Mouse (Mus musculus): Measurements from ENCODE around the gene Plk3. TPM values are rescaled to one million over a fixed set of nuclear protein-coding genes. Genes with fewer than 3 reads are reported as not detected.
A peak's percentile ranks its signal among the peaks of the same experiment; 100 is the strongest.
"Not testable (repeated sequence)": the region's sequence is repeated elsewhere in the genome, so short reads cannot be mapped to it uniquely, and the experiment has no call there.

Gene Plk3
- polyA plus RNA-seq (2015; fragmentation: Nextera tagmentation; extraction: Ambion mirVana) = 1.8 and 2.5 TPM in 2 replicates

DNA sequence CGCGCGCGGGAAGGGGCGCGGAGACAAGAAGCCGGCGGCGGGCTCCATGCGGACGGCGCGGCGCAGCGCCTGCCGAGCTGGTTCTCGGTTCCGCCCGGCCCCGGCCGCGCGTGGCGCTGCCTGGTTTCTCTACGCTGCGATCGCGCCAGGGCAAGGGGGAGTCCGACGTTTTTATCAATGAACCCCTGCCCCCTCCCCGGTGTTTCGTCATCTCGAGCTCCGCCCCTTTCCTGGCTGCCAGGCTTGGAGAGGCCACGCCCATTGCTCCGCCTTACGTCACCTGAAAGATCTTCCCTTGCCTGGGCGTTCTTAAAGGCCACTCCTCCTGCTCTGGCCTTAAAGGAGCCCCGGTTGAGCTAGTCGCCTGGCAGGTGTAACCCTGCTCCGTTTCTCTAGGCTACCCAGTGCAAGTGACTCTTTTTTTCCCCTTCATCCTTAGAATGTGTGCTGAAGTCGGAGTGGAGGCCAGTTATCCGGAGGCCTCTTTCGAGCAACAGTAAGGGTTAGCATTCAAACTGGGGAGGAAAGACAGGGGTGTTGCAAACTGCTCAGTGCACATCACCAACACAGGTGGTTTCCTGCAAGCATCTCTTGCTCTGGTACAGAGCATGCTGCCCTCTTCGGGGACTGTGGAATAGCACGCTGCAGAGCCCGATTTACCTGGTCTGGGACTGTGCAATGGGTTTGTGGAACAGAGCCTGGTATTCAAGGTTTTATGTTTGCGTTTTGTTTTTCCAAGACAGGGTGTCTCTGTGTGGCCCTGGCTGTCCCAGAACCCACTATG lies at the start of gene Plk3:
Gene Plk3, minus strand, starts transcription at position 147 of the 784 bp plus-strand sequence.
- peak; percentile 88 for ATAC-seq (replicated peaks; ENCODE audit: insufficient number of reproducible peaks, insufficient read depth, low FRiP score, low read depth)
- 2% methylated on average over 45 of the region's 48 CpGs for WGBS

DNA sequence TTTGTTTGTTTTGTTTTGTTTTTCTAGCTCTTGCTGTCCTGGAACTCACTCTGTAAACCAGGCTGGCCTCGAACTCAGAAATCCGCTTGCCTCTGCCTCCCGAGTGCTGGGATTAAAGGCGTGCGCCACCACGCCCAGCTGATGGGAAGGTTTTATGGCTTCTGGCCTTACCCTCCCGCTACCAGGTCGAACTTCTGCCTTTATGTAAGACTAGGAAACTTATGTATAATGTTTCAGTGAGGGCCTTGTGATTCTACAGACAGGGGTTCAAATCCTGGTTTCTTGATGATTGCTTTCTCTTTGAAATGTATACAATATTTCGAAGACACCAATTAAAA lies 49.0 kb upstream of the Plk3 start:
- Histone ChIP-seq H3K4me3 (peak overlapping the region; percentile 60), H3K9ac (peak overlapping the region; percentile 66), H3K27ac (peak overlapping the region; percentile 62), H3K4me1 (replicated peaks) (peaks cover 12% of the 10 kb centered on the region), H3K4me2 (peak overlapping the region; percentile 76), H3K36me3 (peaks cover 21% of the 10 kb centered on the region)
- H3K9me3 ChIP-seq (replicated peaks); ATAC-seq (replicated peaks; ENCODE audit: insufficient number of reproducible peaks, insufficient read depth, low FRiP score, low read depth); H3K27me3 ChIP-seq: not testable (repeated sequence)
- 10% methylated on average over 9 of the region's 9 CpGs for WGBS

More for the DNA sequence above, at the start of gene Plk3:
- no peaks in the 10 kb centered on the region; the same call in 1 of the 2 replicates for H3K36me3 ChIP-seq
- peak within 1 kb of the TSS; percentile 81 for H3K9ac ChIP-seq
- H3K4me2 ChIP-seq = peak within 1 kb of the TSS; percentile 98
- peaks cover 26% of the 10 kb centered on the region for H3K27me3 ChIP-seq
- H3K27ac ChIP-seq = no peak within 1 kb of the TSS
- H3K9me3 ChIP-seq (replicated peaks) = no peaks in the 10 kb centered on the region
- peak within 1 kb of the TSS; percentile 79 for H3K4me3 ChIP-seq
- H3K4me1 ChIP-seq (replicated peaks) = peaks cover 14% of the 10 kb centered on the region

DNA sequence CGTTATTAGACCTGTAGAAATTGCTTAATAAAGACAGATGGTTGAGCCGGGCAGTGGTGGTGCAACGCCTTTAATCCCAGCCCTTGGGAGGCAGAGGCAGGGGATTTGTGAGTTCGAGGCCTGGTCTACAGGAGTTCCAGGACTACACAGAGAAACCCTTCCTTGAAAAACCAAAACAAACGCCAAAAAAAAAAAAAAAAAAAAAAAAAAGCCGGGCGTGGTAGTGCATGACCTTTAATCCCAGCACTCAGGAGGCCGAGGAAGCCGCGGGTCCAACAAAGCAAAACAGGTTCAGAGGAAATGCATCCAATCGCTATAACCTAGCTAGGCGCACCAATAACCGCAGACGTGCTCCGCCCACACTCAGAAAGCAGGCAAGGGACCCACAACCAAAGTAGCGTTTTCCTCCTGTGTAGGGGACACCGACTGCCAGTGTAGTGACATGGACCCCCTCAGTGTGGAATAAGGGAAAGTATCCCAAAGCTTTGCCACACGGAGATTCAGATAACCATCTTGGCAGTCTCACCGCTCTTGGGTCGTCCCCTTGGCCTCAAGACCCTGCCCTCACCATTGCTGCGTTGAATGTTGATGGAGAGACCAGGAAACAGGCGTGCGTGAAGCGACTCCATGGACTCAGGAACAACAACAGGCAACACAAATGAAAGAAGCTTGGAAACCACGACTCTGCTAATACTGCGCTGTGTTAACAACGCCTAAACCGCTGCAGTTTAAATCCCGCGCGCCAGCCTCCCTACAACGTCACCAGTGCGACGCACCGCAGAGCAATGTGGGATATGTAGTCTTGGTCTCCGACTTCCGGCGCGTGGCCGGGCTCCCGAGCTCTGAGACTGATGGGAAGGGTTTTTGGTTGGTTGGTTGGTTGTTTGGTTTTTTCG lies 48.3 kb upstream of the Plk3 start, which contains the start of gene Kif2c:
Gene Kif2c, minus strand, starts transcription at position 777 of the 896 bp plus-strand sequence.
- H3K9ac ChIP-seq = peak within 1 kb of the TSS; percentile 66
- peak within 1 kb of the TSS; percentile 60 for H3K4me3 ChIP-seq
- H3K27ac ChIP-seq = peak within 1 kb of the TSS; percentile 62
- WGBS = 1% methylated on average over 42 of the region's 42 CpGs
- peak; percentile 95 for ATAC-seq (replicated peaks; ENCODE audit: insufficient number of reproducible peaks, insufficient read depth, low FRiP score, low read depth)
- H3K4me2 ChIP-seq = peak within 1 kb of the TSS; percentile 76
- peaks cover 12% of the 10 kb centered on the region for H3K4me1 ChIP-seq (replicated peaks)
- peaks cover 27% of the 10 kb centered on the region for H3K36me3 ChIP-seq
- H3K27me3 ChIP-seq = no peaks in the 10 kb centered on the region
- no peaks in the 10 kb centered on the region for H3K9me3 ChIP-seq (replicated peaks)

DNA sequence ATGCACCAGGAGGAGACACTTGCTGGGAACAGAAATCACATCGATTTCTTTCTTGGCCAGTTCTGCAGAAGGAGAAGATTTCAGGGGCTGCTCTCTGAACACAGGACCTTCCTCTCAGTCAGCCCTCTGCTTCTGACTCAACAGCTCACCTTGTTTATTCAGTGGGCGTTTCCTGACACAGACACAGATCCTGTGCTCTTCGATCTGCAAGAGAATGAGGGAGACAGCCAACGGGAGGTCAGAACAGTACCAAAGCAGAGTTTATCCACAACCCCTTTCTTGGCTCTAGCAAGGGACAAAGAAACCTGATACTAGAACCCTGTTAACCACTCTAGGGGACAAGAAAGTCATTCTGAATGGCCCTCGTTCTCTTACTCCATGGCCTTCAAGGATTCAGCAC lies 36.2 kb upstream of the Plk3 start:
- H3K9ac ChIP-seq = no peak overlapping the region
- H3K4me2 ChIP-seq = no peak overlapping the region
- H3K4me1 ChIP-seq (replicated peaks) = no peaks in the 10 kb centered on the region
- H3K9me3 ChIP-seq (replicated peaks) = no peaks in the 10 kb centered on the region
- peaks cover 90% of the 10 kb centered on the region for H3K36me3 ChIP-seq
- H3K4me3 ChIP-seq = no peak overlapping the region
- ATAC-seq (replicated peaks; ENCODE audit: insufficient number of reproducible peaks, insufficient read depth, low FRiP score, low read depth) = no peak
- H3K27me3 ChIP-seq = no peaks in the 10 kb centered on the region
- 88% methylated on average over 5 of the region's 5 CpGs for WGBS
- H3K27ac ChIP-seq = no peak overlapping the region

DNA sequence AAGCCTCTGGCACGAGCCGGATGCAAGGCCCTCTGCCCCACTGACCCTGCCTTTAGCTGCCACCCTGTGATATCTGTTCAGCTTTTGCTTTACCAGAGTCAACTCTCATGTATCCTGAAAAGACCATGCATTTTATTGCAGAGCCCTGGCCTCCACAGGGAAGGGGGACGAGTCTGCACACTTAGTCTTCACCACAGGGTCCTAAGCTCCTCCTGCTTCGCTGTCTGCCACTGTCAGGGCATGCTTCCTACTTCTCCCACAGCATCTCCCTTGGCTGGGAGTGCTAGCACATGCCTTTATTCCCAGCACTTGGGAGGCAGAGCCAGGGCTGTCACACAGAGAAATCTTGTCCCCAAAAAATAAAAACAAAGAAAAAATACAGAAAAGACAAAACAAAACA lies 27.4 kb upstream of the Plk3 start:
- no peak overlapping the region for H3K27ac ChIP-seq
- peaks cover 62% of the 10 kb centered on the region for H3K36me3 ChIP-seq
- H3K4me3 ChIP-seq = no peak overlapping the region
- no peaks in the 10 kb centered on the region for H3K9me3 ChIP-seq (replicated peaks)
- H3K4me1 ChIP-seq (replicated peaks) = no peaks in the 10 kb centered on the region
- ATAC-seq (replicated peaks; ENCODE audit: insufficient number of reproducible peaks, insufficient read depth, low FRiP score, low read depth) = no peak
- H3K4me2 ChIP-seq = no peak overlapping the region
- WGBS = 73% methylated on average over 4 of the region's 4 CpGs
- no peak overlapping the region for H3K9ac ChIP-seq
- no peaks in the 10 kb centered on the region for H3K27me3 ChIP-seq

DNA sequence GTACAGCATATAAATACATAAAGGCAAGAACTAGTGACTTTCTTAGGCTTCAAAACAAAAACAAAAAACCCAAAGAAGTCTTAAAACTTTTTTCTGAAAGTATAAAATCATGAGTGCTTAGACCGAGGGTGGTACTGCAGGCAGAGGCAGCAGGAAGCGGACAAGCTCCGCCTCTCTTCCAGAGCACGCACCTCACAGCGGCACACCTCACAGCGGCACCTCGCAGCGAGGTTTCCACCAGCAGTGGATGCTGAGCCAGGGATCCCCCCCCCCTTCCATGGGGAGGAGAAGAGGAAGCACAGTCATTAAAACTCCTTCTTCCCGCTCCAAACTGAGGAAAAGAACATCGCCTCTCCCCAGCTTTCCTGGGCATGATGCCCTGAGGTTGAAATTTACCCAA lies 25.9 kb upstream of the Plk3 start:
- H3K27me3 ChIP-seq = no peaks in the 10 kb centered on the region
- H3K9me3 ChIP-seq (replicated peaks) = no peaks in the 10 kb centered on the region
- peaks cover 5% of the 10 kb centered on the region for H3K4me1 ChIP-seq (replicated peaks)
- peaks cover 47% of the 10 kb centered on the region for H3K36me3 ChIP-seq
- H3K4me3 ChIP-seq = no peak overlapping the region
- WGBS = 85% methylated on average over 10 of the region's 10 CpGs
- no peak overlapping the region for H3K9ac ChIP-seq
- no peak overlapping the region for H3K27ac ChIP-seq
- ATAC-seq (replicated peaks; ENCODE audit: insufficient number of reproducible peaks, insufficient read depth, low FRiP score, low read depth) = no peak
- H3K4me2 ChIP-seq = no peak overlapping the region

DNA sequence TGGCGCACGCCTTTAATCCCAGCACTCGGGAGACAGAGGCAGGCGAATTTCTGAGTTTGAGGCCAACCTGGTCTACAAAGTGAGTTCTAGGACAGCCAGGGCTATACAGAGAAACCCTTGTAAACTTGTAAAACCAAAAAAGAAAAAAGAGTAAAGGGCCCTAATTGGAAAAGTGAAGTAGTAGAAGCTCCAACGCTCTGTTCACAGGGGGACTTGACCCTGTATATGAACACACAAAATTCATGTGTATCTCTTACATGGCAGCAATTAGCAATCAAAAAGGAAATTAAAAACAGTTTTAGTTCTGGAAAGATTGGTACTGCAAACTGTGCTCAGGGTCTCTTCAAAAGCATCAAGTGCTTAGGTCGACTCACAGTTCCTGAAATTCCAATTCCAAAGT lies 22.6 kb upstream of the Plk3 start:
- Histone ChIP-seq H3K4me1 (replicated peaks) (peaks cover 30% of the 10 kb centered on the region), H3K9ac (peak overlapping the region; percentile 48), H3K27me3 (no peaks in the 10 kb centered on the region), H3K4me3 (peak overlapping the region; percentile 90), H3K9me3 (replicated peaks) (no peaks in the 10 kb centered on the region), H3K4me2 (peak overlapping the region; percentile 76), H3K36me3 (peaks cover 47% of the 10 kb centered on the region), H3K27ac (peak overlapping the region; percentile 87)
- WGBS = 26% methylated on average over 6 of the region's 6 CpGs
- no peak for ATAC-seq (replicated peaks; ENCODE audit: insufficient number of reproducible peaks, insufficient read depth, low FRiP score, low read depth)

DNA sequence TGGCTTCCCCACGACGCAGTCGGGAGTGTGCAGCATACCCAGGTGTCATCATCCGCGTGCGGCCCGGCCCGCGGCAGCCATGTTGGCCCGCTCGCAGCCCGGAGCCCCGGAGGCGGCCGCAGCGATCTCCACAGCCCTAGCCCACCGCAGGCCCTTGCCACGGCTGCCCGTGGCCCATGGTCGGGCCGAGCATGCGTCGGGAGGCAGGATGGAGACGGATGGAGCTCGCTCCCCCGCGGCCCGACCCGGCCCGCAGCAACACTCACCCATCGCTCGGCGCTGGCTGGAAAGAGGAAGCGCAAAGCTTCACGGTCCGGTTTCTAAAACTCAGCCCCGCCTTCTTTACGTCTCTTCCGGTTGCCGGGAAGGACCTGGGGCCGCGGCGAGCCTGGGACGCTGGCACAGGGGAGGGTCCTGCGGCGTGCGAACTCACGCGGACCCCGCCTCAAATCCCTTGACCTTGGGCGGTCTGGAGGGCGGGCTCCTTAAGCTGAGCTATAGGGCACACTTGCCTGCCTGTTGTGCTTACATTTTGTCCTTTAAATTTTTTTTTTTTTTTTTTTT lies 22.1 kb upstream of the Plk3 start, which contains the start of gene Rps8:
Gene Rps8, minus strand, starts transcription at position 452 of the 564 bp plus-strand sequence.
- Histone ChIP-seq H3K4me1 (replicated peaks) (peaks cover 30% of the 10 kb centered on the region), H3K36me3 (peaks cover 47% of the 10 kb centered on the region), H3K4me2 (peak within 1 kb of the TSS; percentile 76), H3K4me3 (peak within 1 kb of the TSS; percentile 90), H3K9me3 (replicated peaks) (no peaks in the 10 kb centered on the region), H3K27ac (peak within 1 kb of the TSS; percentile 87), H3K9ac (peak within 1 kb of the TSS; percentile 98), H3K27me3 (no peaks in the 10 kb centered on the region)
- ATAC-seq (replicated peaks; ENCODE audit: insufficient number of reproducible peaks, insufficient read depth, low FRiP score, low read depth) = peak; percentile 92
- WGBS = 0% methylated on average over 52 of the region's 52 CpGs

DNA sequence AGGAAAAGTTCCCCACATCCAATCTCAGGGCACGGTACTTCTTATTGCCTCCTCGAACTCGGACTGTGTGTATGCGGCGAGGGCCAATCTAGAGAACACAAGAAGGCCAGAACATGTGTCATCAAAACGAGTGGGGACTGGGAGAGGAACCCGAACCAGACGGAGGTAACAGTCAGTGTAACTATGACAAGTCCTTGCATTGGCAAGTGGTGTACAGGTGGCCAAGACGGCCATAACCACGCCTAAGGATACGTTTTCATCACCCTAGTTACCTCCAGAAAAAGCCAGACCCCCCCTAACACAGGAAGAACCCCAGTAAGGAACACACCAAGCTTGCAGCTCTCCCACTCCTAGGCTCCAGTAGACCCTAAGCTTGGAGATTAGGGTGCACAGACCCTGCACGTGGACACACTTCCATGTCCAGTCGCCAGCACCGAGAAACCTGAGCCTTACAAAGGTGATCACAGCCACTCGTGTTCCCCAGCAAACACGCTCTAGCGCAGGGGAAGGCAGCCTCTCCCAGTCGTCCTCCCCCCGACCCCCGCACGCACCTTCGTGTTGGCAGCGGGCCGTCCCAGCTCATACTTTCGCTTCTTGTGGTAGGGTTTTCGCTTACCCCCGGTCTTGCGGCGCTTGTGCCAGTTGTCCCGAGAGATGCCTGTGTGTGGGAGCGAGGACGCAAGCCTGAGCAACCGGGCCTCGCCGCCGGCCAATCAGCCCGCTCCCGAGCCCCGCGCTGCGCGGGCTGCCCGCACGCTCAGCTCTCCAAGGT lies 21.4 kb upstream of the Plk3 start:
- WGBS = under 1% methylated on average over 42 of the region's 44 CpGs
- H3K4me3 ChIP-seq = peak overlapping the region; percentile 90
- no peak for ATAC-seq (replicated peaks; ENCODE audit: insufficient number of reproducible peaks, insufficient read depth, low FRiP score, low read depth)
- H3K9ac ChIP-seq = peak overlapping the region; percentile 98
- H3K4me2 ChIP-seq = peak overlapping the region; percentile 76
- H3K4me1 ChIP-seq (replicated peaks) = peaks cover 30% of the 10 kb centered on the region
- H3K9me3 ChIP-seq (replicated peaks) = no peaks in the 10 kb centered on the region
- H3K27ac ChIP-seq = peak overlapping the region; percentile 87
- peaks cover 48% of the 10 kb centered on the region for H3K36me3 ChIP-seq
- no peaks in the 10 kb centered on the region for H3K27me3 ChIP-seq

DNA sequence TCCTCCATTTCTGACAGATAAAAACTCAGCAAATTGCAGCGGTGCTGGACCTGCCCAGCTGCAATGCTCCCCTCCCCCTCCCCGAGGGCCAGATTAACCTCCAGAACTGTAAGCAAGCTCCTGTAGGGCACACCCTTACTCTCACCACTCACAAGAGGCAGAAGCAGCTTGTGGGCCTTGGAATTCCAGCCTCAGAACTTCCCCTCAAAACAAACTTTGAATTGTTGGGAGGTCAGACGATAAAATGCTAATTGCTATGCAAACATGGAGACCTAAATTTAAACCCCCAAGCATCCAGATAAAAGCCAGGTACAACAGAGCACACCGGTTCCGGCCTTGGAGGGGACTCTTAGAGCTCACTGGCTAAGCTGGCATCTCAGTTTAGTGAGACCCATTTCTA lies 19.0 kb upstream of the Plk3 start:
- H3K4me3 ChIP-seq = no peak overlapping the region
- peaks cover 30% of the 10 kb centered on the region for H3K4me1 ChIP-seq (replicated peaks)
- 55% methylated on average over 5 of the region's 5 CpGs for WGBS
- no peaks in the 10 kb centered on the region for H3K27me3 ChIP-seq
- H3K9ac ChIP-seq = no peak overlapping the region; the same call in 1 of the 2 replicates
- no peak for ATAC-seq (replicated peaks; ENCODE audit: insufficient number of reproducible peaks, insufficient read depth, low FRiP score, low read depth)
- no peaks in the 10 kb centered on the region for H3K9me3 ChIP-seq (replicated peaks)
- peaks cover 53% of the 10 kb centered on the region for H3K36me3 ChIP-seq
- H3K27ac ChIP-seq = no peak overlapping the region
- H3K4me2 ChIP-seq = no peak overlapping the region

Data from heart, embryonic 15.5 days (tissue).